ENCODE assay signal across 15 mouse cellular contexts in genomic region chr5:4308514-4308913, GRCm38 (mm10).
"Had no signal": no experiment of that assay in that cellular context is flagged by ENCODE, and none has a peak within 500 bp of the region (broad histone marks: within the 10 kb centered on the region; RNA-seq: fewer than 3 reads in every experiment).

No protein-coding gene starts in this region.

- H3K4me3 ChIP-seq: neural tube, embryonic 15.5 days; stomach, embryonic 15.5 days had no signal

- H3K9ac ChIP-seq: neural tube, embryonic 15.5 days; stomach, embryonic 15.5 days had no signal

- H3K27ac ChIP-seq: neural tube, embryonic 15.5 days; stomach, embryonic 15.5 days; stomach, postnatal 0 days had no signal

- H3K36me3 ChIP-seq: neural tube, embryonic 15.5 days; stomach, embryonic 15.5 days had no signal

- H3K4me2 ChIP-seq: neural tube, embryonic 15.5 days; stomach, embryonic 15.5 days had no signal

- H3K9me3 ChIP-seq: neural tube, embryonic 15.5 days; stomach, embryonic 15.5 days had no signal

- H3K4me1 ChIP-seq: stomach, embryonic 15.5 days had no signal

- DNase-seq: retina, postnatal 1 day; right cerebral cortex, adult 18-20 months; right cerebral cortex, postnatal 14 days; right cerebral cortex, postnatal 25 days; right cerebral cortex, postnatal 4 days; spleen, adult 18-20 months; thymus, adult 18-20 months; thymus, adult 2 months; thymus, postnatal 14 days; thymus, postnatal 25 days; thymus, postnatal 36 days; thymus, postnatal 4 days had no signal

- H3K27me3 ChIP-seq: stomach, embryonic 15.5 days had no signal
